Mouse (Mus musculus): ENCODE results near the gene Hfe2. TPM values are rescaled to one million over a fixed set of nuclear protein-coding genes. Genes with fewer than 3 reads are reported as not detected.
"Not testable (repeated sequence)": the region's sequence is repeated elsewhere in the genome, so short reads cannot be mapped to it uniquely, and the experiment has no call there.

Hfe2 gene
- 28.3 and 36.4 TPM in 2 replicates for polyA plus RNA-seq (2014; fragmentation: Nextera tagmentation; extraction: Ambion mirVana)

DNA sequence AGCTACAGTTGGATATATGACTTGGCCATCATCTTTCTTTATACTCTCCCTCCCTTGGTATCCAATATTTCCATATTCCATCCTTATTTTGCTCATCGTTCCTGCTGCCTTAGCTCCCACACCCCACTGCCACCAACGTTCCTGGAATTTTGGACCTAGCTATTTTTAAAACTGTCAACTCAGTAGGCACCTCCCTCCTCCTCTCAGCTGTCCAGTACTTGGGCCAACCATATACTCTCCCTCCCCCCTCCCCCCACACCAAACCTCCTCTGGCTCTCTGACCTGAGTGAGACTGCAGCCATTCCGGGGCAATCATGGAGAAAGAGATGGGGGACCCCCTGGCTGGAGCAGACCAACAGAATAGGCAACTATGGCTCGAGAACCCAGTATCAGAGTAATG lies at the start of gene Hfe2:
TSS of gene Hfe2 (plus strand) at position 259 of the 400 bp plus-strand sequence.
- no peak within 1 kb of the TSS; the same call in 1 of the 2 replicates for H3K4me3 ChIP-seq (ENCODE audit: low read depth, low read length)
- peaks cover 40% of the 10 kb centered on the region for H3K27me3 ChIP-seq (replicated peaks; ENCODE audit: control insufficient read depth, insufficient read depth, low read length)
- ATAC-seq (ENCODE audit: low read depth) (no peak), DNase-seq (ENCODE audit: low spot score) (peak; percentile 20)
- peaks cover 8% of the 10 kb centered on the region for H3K4me1 ChIP-seq (ENCODE audit: control insufficient read depth, insufficient read depth, low read length)
- no peak within 1 kb of the TSS; the same call in 1 of the 2 replicates for H3K4me2 ChIP-seq (ENCODE audit: low read depth, low read length)
- WGBS = 73% methylated on average over 4 of the region's 4 CpGs
- no peaks in the 10 kb centered on the region for H3K36me3 ChIP-seq (ENCODE audit: control insufficient read depth, insufficient read depth, low read length)
- no peak within 1 kb of the TSS for H3K9ac ChIP-seq (ENCODE audit: low read depth, low read length)
- H3K9me3 ChIP-seq (ENCODE audit: control insufficient read depth, low read length) = no peaks in the 10 kb centered on the region
- no peak within 1 kb of the TSS for H3K27ac ChIP-seq (replicated peaks; ENCODE audit: low read depth, low read length)

DNA sequence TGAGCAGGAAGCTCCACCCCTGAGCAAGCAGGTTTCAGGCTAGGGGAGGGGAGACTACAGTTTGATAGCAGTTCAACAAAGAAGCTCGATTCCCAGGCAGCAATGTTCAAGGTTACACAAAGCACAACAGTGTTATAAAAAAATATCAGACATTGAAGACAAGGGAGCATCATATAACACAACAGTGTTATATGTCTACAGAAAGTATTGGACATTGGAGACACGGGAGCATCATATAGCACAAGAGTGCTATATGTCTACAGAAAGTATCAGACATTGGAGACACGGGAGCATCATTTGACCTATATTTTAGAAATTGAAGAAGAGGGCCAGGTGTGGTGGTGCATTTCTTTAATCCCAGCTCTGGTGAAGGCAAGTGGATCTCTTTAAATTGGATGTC lies 47.9 kb upstream of the Hfe2 start:
- no peaks in the 10 kb centered on the region for H3K36me3 ChIP-seq (ENCODE audit: control insufficient read depth, insufficient read depth, low read length)
- H3K4me3 ChIP-seq (ENCODE audit: low read depth, low read length) = no peak overlapping the region
- H3K27me3 ChIP-seq (replicated peaks; ENCODE audit: control insufficient read depth, insufficient read depth, low read length) = peaks cover 62% of the 10 kb centered on the region
- no peak overlapping the region for H3K4me2 ChIP-seq (ENCODE audit: low read depth, low read length)
- H3K4me1 ChIP-seq (ENCODE audit: control insufficient read depth, insufficient read depth, low read length) = peaks cover 4% of the 10 kb centered on the region; the same call in 1 of the 2 replicates
- no peak overlapping the region for H3K9ac ChIP-seq (ENCODE audit: low read depth, low read length)
- no peak overlapping the region for H3K27ac ChIP-seq (replicated peaks; ENCODE audit: low read depth, low read length)
- ATAC-seq (ENCODE audit: low read depth) = no peak
- DNase-seq (ENCODE audit: low spot score) = no peak
- 43% methylated on average over 3 of the region's 3 CpGs for whole genome bisulfite sequencing
- H3K9me3 ChIP-seq (ENCODE audit: control insufficient read depth, low read length) = no peaks in the 10 kb centered on the region

GRCm38 (mm10) chr3:96477558-96477957 lies 47.4 kb upstream of the Hfe2 start:
- Histone ChIP-seq H3K4me3 (ENCODE audit: low read depth, low read length) (no peak overlapping the region), H3K27ac (replicated peaks; ENCODE audit: low read depth, low read length) (no peak overlapping the region), H3K27me3 (replicated peaks; ENCODE audit: control insufficient read depth, insufficient read depth, low read length) (peaks cover 57% of the 10 kb centered on the region), H3K4me2 (ENCODE audit: low read depth, low read length) (no peak overlapping the region), H3K4me1 (ENCODE audit: control insufficient read depth, insufficient read depth, low read length) (peaks cover 4% of the 10 kb centered on the region; the same call in 1 of the 2 replicates), H3K36me3 (ENCODE audit: control insufficient read depth, insufficient read depth, low read length) (no peaks in the 10 kb centered on the region), H3K9ac (ENCODE audit: low read depth, low read length) (no peak overlapping the region), H3K9me3 (ENCODE audit: control insufficient read depth, low read length) (no peaks in the 10 kb centered on the region)
- WGBS = 54% methylated on average over 6 of the region's 6 CpGs
- ATAC-seq (ENCODE audit: low read depth) = 0 out of 2 replicates have a peak, but pooled peaks have one; percentile 70
- DNase-seq (ENCODE audit: low spot score) = peak; percentile 38

GRCm38 (mm10) chr3:96479249-96479648 lies 45.7 kb upstream of the Hfe2 start:
- Histone ChIP-seq H3K4me3 (ENCODE audit: low read depth, low read length) (no peak overlapping the region), H3K9ac (ENCODE audit: low read depth, low read length) (no peak overlapping the region), H3K27me3 (replicated peaks; ENCODE audit: control insufficient read depth, insufficient read depth, low read length) (peaks cover 45% of the 10 kb centered on the region), H3K36me3 (ENCODE audit: control insufficient read depth, insufficient read depth, low read length) (no peaks in the 10 kb centered on the region), H3K9me3 (ENCODE audit: control insufficient read depth, low read length) (no peaks in the 10 kb centered on the region), H3K4me1 (ENCODE audit: control insufficient read depth, insufficient read depth, low read length) (peaks cover 4% of the 10 kb centered on the region; the same call in 1 of the 2 replicates), H3K4me2 (ENCODE audit: low read depth, low read length) (no peak overlapping the region), H3K27ac (replicated peaks; ENCODE audit: low read depth, low read length) (no peak overlapping the region)
- DNase-seq (ENCODE audit: low spot score) (peak; percentile 7), ATAC-seq (ENCODE audit: low read depth) (no peak)
- WGBS = 22% methylated on average over 3 of the region's 3 CpGs

GRCm38 (mm10) chr3:96480684-96481270 lies 44.2 kb upstream of the Hfe2 start:
- H3K4me1 ChIP-seq (ENCODE audit: control insufficient read depth, insufficient read depth, low read length) = no peaks in the 10 kb centered on the region
- peaks cover 30% of the 10 kb centered on the region for H3K27me3 ChIP-seq (replicated peaks; ENCODE audit: control insufficient read depth, insufficient read depth, low read length)
- H3K36me3 ChIP-seq (ENCODE audit: control insufficient read depth, insufficient read depth, low read length) = no peaks in the 10 kb centered on the region
- DNase-seq (ENCODE audit: low spot score) (no peak), ATAC-seq (ENCODE audit: low read depth) (no peak)
- no peak overlapping the region for H3K9ac ChIP-seq (ENCODE audit: low read depth, low read length)
- no peak overlapping the region for H3K27ac ChIP-seq (replicated peaks; ENCODE audit: low read depth, low read length)
- no peak overlapping the region for H3K4me3 ChIP-seq (ENCODE audit: low read depth, low read length)
- H3K4me2 ChIP-seq (ENCODE audit: low read depth, low read length) = no peak overlapping the region
- WGBS = 84% methylated on average over 4 of the region's 4 CpGs
- H3K9me3 ChIP-seq (ENCODE audit: control insufficient read depth, low read length) = no peaks in the 10 kb centered on the region

DNA sequence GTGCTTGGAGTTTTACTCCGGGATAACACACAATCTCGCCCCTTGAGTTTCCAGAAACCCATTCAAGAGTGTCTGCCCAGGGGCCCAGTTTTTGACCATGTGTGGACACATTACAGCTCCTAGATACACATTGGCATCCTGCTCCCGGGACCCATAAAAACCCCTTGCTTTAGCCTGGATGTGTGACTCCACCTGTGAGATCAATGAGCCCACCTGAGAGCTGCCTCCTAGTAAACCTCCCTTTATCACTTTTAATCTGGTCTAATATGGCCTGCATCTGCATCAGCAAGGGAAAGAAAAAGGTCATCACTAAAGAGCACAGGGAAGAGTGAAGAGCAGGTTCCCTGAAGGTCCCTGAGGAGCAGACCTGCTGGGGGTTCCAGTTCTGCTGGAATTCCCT lies 43.1 kb upstream of the Hfe2 start:
- Histone ChIP-seq H3K36me3 (ENCODE audit: control insufficient read depth, insufficient read depth, low read length) (no peaks in the 10 kb centered on the region), H3K4me2 (ENCODE audit: low read depth, low read length) (no peak overlapping the region), H3K9me3 (ENCODE audit: control insufficient read depth, low read length) (no peaks in the 10 kb centered on the region), H3K27me3 (replicated peaks; ENCODE audit: control insufficient read depth, insufficient read depth, low read length) (peaks cover 21% of the 10 kb centered on the region), H3K27ac (replicated peaks; ENCODE audit: low read depth, low read length) (no peak overlapping the region), H3K4me1 (ENCODE audit: control insufficient read depth, insufficient read depth, low read length) (no peaks in the 10 kb centered on the region), H3K4me3 (ENCODE audit: low read depth, low read length) (no peak overlapping the region), H3K9ac (ENCODE audit: low read depth, low read length) (no peak overlapping the region)
- no peak for ATAC-seq (ENCODE audit: low read depth)
- WGBS = 86% methylated on average over 3 of the region's 3 CpGs
- DNase-seq (ENCODE audit: low spot score) = no peak

GRCm38 (mm10) chr3:96482451-96482850 lies 42.5 kb upstream of the Hfe2 start:
- H3K27me3 ChIP-seq (replicated peaks; ENCODE audit: control insufficient read depth, insufficient read depth, low read length) = peaks cover 15% of the 10 kb centered on the region
- DNase-seq (ENCODE audit: low spot score) (no peak), ATAC-seq (ENCODE audit: low read depth) (no peak)
- H3K27ac ChIP-seq (replicated peaks; ENCODE audit: low read depth, low read length) = no peak overlapping the region
- 0 out of 2 replicates have a peak, but pooled peaks cover 2% of the 10 kb centered on the region for H3K4me1 ChIP-seq (ENCODE audit: control insufficient read depth, insufficient read depth, low read length)
- no peak overlapping the region for H3K4me2 ChIP-seq (ENCODE audit: low read depth, low read length)
- no peak overlapping the region for H3K4me3 ChIP-seq (ENCODE audit: low read depth, low read length)
- 84% methylated on average over 13 of the region's 13 CpGs for WGBS
- H3K36me3 ChIP-seq (ENCODE audit: control insufficient read depth, insufficient read depth, low read length) = no peaks in the 10 kb centered on the region
- H3K9me3 ChIP-seq (ENCODE audit: control insufficient read depth, low read length) = no peaks in the 10 kb centered on the region
- H3K9ac ChIP-seq (ENCODE audit: low read depth, low read length) = no peak overlapping the region

GRCm38 (mm10) chr3:96483044-96483443 lies 41.9 kb upstream of the Hfe2 start:
- H3K4me1 ChIP-seq (ENCODE audit: control insufficient read depth, insufficient read depth, low read length); H3K27me3 ChIP-seq (replicated peaks; ENCODE audit: control insufficient read depth, insufficient read depth, low read length); ATAC-seq (ENCODE audit: low read depth); H3K36me3 ChIP-seq (ENCODE audit: control insufficient read depth, insufficient read depth, low read length); H3K27ac ChIP-seq (replicated peaks; ENCODE audit: low read depth, low read length); H3K9ac ChIP-seq (ENCODE audit: low read depth, low read length); H3K4me2 ChIP-seq (ENCODE audit: low read depth, low read length); H3K4me3 ChIP-seq (ENCODE audit: low read depth, low read length); DNase-seq (ENCODE audit: low spot score); H3K9me3 ChIP-seq (ENCODE audit: control insufficient read depth, low read length): not testable (repeated sequence)
- WGBS = 46% methylated on average over 7 of the region's 7 CpGs

- DNase-seq (ENCODE audit: low spot score) (no peak), ATAC-seq (ENCODE audit: low read depth) (no peak)
- Histone ChIP-seq H3K36me3 (ENCODE audit: control insufficient read depth, insufficient read depth, low read length) (no peaks in the 10 kb centered on the region), H3K9ac (ENCODE audit: low read depth, low read length) (no peak overlapping the region), H3K27me3 (replicated peaks; ENCODE audit: control insufficient read depth, insufficient read depth, low read length) (0 out of 2 replicates have a peak, but pooled peaks cover 6% of the 10 kb centered on the region), H3K4me3 (ENCODE audit: low read depth, low read length) (no peak overlapping the region), H3K4me1 (ENCODE audit: control insufficient read depth, insufficient read depth, low read length) (0 out of 2 replicates have a peak, but pooled peaks cover 2% of the 10 kb centered on the region), H3K4me2 (ENCODE audit: low read depth, low read length) (no peak overlapping the region), H3K27ac (replicated peaks; ENCODE audit: low read depth, low read length) (no peak overlapping the region), H3K9me3 (ENCODE audit: control insufficient read depth, low read length) (no peaks in the 10 kb centered on the region)
- 83% methylated on average over 2 of the region's 2 CpGs for WGBS
Observed at GRCm38 (mm10) chr3:96483946-96484345, 41.0 kb upstream of the Hfe2 start.
